Mouse (Mus musculus): ENCODE measurements around the gene Eea1. TPM values are rescaled to one million over a fixed set of nuclear protein-coding genes. Genes with fewer than 3 reads are reported as not detected.

Eea1 gene
- 17.6 and 17.8 TPM in 2 replicates for polyA plus RNA-seq (2015; fragmentation: Nextera tagmentation; extraction: Ambion mirVana)

- peak within 1 kb of the TSS; percentile 84 for H3K9ac ChIP-seq (ENCODE audit: low read depth, low read length)
- H3K36me3 ChIP-seq (ENCODE audit: control insufficient read depth, insufficient read depth, low read length), result no peaks in the 10 kb centered on the region
- peak within 1 kb of the TSS; percentile 83 for H3K4me2 ChIP-seq (ENCODE audit: low read depth, low read length)
- under 1% methylated on average over 47 of the region's 59 CpGs for WGBS
- peak within 1 kb of the TSS; percentile 92 for H3K27ac ChIP-seq (ENCODE audit: low read length)
- peak within 1 kb of the TSS; percentile 87 for H3K4me3 ChIP-seq (ENCODE audit: low read length)
- H3K27me3 ChIP-seq (replicated peaks; ENCODE audit: control insufficient read depth, insufficient read depth, low read length), result no peaks in the 10 kb centered on the region
- H3K4me1 ChIP-seq (ENCODE audit: control insufficient read depth, insufficient read depth, low read length), result peaks cover 15% of the 10 kb centered on the region
- ATAC-seq, result peak; percentile 98
- H3K9me3 ChIP-seq (ENCODE audit: control insufficient read depth, low read length), result no peaks in the 10 kb centered on the region
These were observed at the start of gene Eea1 for GRCm38 (mm10) chr10:95940046-95940900. Eea1 (plus strand) TSS chr10:95940650.

GRCm38 (mm10) chr10:95891214-95891960, 49.1 kb upstream of the Eea1 start:
- Histone ChIP-seq H3K9ac (ENCODE audit: low read depth, low read length) (no peak overlapping the region), H3K27me3 (replicated peaks; ENCODE audit: control insufficient read depth, insufficient read depth, low read length) (no peaks in the 10 kb centered on the region), H3K4me3 (ENCODE audit: low read length) (no peak overlapping the region), H3K9me3 (ENCODE audit: control insufficient read depth, low read length) (no peaks in the 10 kb centered on the region), H3K36me3 (ENCODE audit: control insufficient read depth, insufficient read depth, low read length) (no peaks in the 10 kb centered on the region), H3K27ac (ENCODE audit: low read length) (no peak overlapping the region), H3K4me1 (ENCODE audit: control insufficient read depth, insufficient read depth, low read length) (no peaks in the 10 kb centered on the region), H3K4me2 (ENCODE audit: low read depth, low read length) (no peak overlapping the region)
- 71% methylated on average over 7 of the region's 7 CpGs for WGBS
- ATAC-seq, result no peak

- H3K9ac ChIP-seq (ENCODE audit: low read depth, low read length), result no peak overlapping the region
- no peaks in the 10 kb centered on the region for H3K9me3 ChIP-seq (ENCODE audit: control insufficient read depth, low read length)
- H3K4me1 ChIP-seq (ENCODE audit: control insufficient read depth, insufficient read depth, low read length), result no peaks in the 10 kb centered on the region
- no peak overlapping the region for H3K4me3 ChIP-seq (ENCODE audit: low read length)
- no peaks in the 10 kb centered on the region for H3K36me3 ChIP-seq (ENCODE audit: control insufficient read depth, insufficient read depth, low read length)
- ATAC-seq, result no peak
- H3K4me2 ChIP-seq (ENCODE audit: low read depth, low read length), result no peak overlapping the region
- 79% methylated on average over 9 of the region's 9 CpGs for WGBS
- no peaks in the 10 kb centered on the region for H3K27me3 ChIP-seq (replicated peaks; ENCODE audit: control insufficient read depth, insufficient read depth, low read length)
- H3K27ac ChIP-seq (ENCODE audit: low read length), result no peak overlapping the region
These were observed 48.3 kb upstream of the Eea1 start for GRCm38 (mm10) chr10:95892132-95892531.

GRCm38 (mm10) chr10:95893291-95893932, 47.0 kb upstream of the Eea1 start:
- Histone ChIP-seq H3K27ac (ENCODE audit: low read length) (no peak overlapping the region), H3K4me1 (ENCODE audit: control insufficient read depth, insufficient read depth, low read length) (no peaks in the 10 kb centered on the region), H3K9ac (ENCODE audit: low read depth, low read length) (no peak overlapping the region), H3K27me3 (replicated peaks; ENCODE audit: control insufficient read depth, insufficient read depth, low read length) (no peaks in the 10 kb centered on the region), H3K4me3 (ENCODE audit: low read length) (no peak overlapping the region), H3K36me3 (ENCODE audit: control insufficient read depth, insufficient read depth, low read length) (no peaks in the 10 kb centered on the region), H3K9me3 (ENCODE audit: control insufficient read depth, low read length) (no peaks in the 10 kb centered on the region), H3K4me2 (ENCODE audit: low read depth, low read length) (no peak overlapping the region)
- WGBS, result 86% methylated on average over 14 of the region's 14 CpGs
- ATAC-seq, result no peak

- WGBS, result 33% methylated on average over 17 of the region's 17 CpGs
- H3K9me3 ChIP-seq (ENCODE audit: control insufficient read depth, low read length), result no peaks in the 10 kb centered on the region
These were observed 46.2 kb upstream of the Eea1 start for GRCm38 (mm10) chr10:95894036-95894855.

GRCm38 (mm10) chr10:95894856-95895386, 45.5 kb upstream of the Eea1 start:
- Histone ChIP-seq H3K27me3 (replicated peaks; ENCODE audit: control insufficient read depth, insufficient read depth, low read length) (no peaks in the 10 kb centered on the region), H3K9me3 (ENCODE audit: control insufficient read depth, low read length) (no peaks in the 10 kb centered on the region), H3K4me3 (ENCODE audit: low read length) (peak overlapping the region; percentile 45), H3K27ac (ENCODE audit: low read length) (no peak overlapping the region), H3K9ac (ENCODE audit: low read depth, low read length) (peak overlapping the region; percentile 12; the same call in 1 of the 2 replicates), H3K36me3 (ENCODE audit: control insufficient read depth, insufficient read depth, low read length) (no peaks in the 10 kb centered on the region), H3K4me1 (ENCODE audit: control insufficient read depth, insufficient read depth, low read length) (no peaks in the 10 kb centered on the region), H3K4me2 (ENCODE audit: low read depth, low read length) (peak overlapping the region; percentile 64)
- ATAC-seq, result peak; percentile 91
- WGBS, result 36% methylated on average over 10 of the region's 10 CpGs

More at GRCm38 (mm10) chr10:95894036-95894855, 46.2 kb upstream of the Eea1 start:
- Histone ChIP-seq H3K27ac (ENCODE audit: low read length) (no peak overlapping the region), H3K4me3 (ENCODE audit: low read length) (peak overlapping the region; percentile 45), H3K4me2 (ENCODE audit: low read depth, low read length) (peak overlapping the region; percentile 64), H3K9ac (ENCODE audit: low read depth, low read length) (peak overlapping the region; percentile 12), H3K36me3 (ENCODE audit: control insufficient read depth, insufficient read depth, low read length) (no peaks in the 10 kb centered on the region), H3K4me1 (ENCODE audit: control insufficient read depth, insufficient read depth, low read length) (no peaks in the 10 kb centered on the region), H3K27me3 (replicated peaks; ENCODE audit: control insufficient read depth, insufficient read depth, low read length) (no peaks in the 10 kb centered on the region)
- ATAC-seq, result peak; percentile 58

GRCm38 (mm10) chr10:95898471-95899154, 41.8 kb upstream of the Eea1 start:
- WGBS, result 67% methylated on average over 5 of the region's 5 CpGs
- H3K36me3 ChIP-seq (ENCODE audit: control insufficient read depth, insufficient read depth, low read length), result no peaks in the 10 kb centered on the region
- no peak overlapping the region for H3K9ac ChIP-seq (ENCODE audit: low read depth, low read length)
- H3K9me3 ChIP-seq (ENCODE audit: control insufficient read depth, low read length), result no peaks in the 10 kb centered on the region
- H3K4me2 ChIP-seq (ENCODE audit: low read depth, low read length), result no peak overlapping the region
- ATAC-seq, result no peak
- no peaks in the 10 kb centered on the region for H3K27me3 ChIP-seq (replicated peaks; ENCODE audit: control insufficient read depth, insufficient read depth, low read length)
- no peak overlapping the region for H3K27ac ChIP-seq (ENCODE audit: low read length)
- H3K4me3 ChIP-seq (ENCODE audit: low read length), result no peak overlapping the region
- no peaks in the 10 kb centered on the region for H3K4me1 ChIP-seq (ENCODE audit: control insufficient read depth, insufficient read depth, low read length)

GRCm38 (mm10) chr10:95904668-95905067, 35.8 kb upstream of the Eea1 start:
- no peaks in the 10 kb centered on the region for H3K9me3 ChIP-seq (ENCODE audit: control insufficient read depth, low read length)
- no peak overlapping the region for H3K4me3 ChIP-seq (ENCODE audit: low read length)
- H3K4me1 ChIP-seq (ENCODE audit: control insufficient read depth, insufficient read depth, low read length), result no peaks in the 10 kb centered on the region
- no peak overlapping the region for H3K27ac ChIP-seq (ENCODE audit: low read length)
- H3K27me3 ChIP-seq (replicated peaks; ENCODE audit: control insufficient read depth, insufficient read depth, low read length), result no peaks in the 10 kb centered on the region
- no peaks in the 10 kb centered on the region for H3K36me3 ChIP-seq (ENCODE audit: control insufficient read depth, insufficient read depth, low read length)
- H3K4me2 ChIP-seq (ENCODE audit: low read depth, low read length), result no peak overlapping the region
- no peak for ATAC-seq
- no peak overlapping the region for H3K9ac ChIP-seq (ENCODE audit: low read depth, low read length)
- WGBS, result 79% methylated on average over 6 of the region's 6 CpGs

Data from intestine, embryonic 16.5 days (tissue).